8 mouse cellular contexts compared by ENCODE assay signal in the genomic region with DNA sequence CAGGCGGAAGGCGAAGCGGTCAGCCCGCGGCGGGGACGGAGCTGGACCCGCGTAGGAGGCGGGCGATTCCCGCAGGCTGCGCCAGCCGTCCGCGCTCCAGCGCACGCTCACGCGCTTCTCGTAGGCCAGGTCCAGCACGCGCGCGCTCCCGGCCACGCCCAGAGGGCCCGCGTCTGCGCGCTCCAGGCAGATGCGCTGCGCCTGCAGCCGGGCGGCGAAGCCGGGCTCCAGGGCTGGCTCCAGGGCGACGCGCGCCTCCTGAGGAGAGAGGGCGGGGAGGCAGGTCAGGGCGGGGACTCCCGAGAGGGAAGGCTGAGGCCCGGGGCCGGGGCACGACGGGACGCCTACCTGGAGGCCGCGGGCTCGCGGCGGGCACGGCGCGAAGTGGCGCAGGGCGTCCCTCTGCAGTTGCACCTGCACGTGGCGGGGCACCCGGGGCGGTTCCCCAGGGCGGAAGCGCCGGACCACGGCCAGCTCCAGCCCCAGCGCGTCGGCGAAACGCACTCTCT. TPM values are rescaled to one million over a fixed set of nuclear protein-coding genes. Genes with fewer than 3 reads are reported as not detected.
DNase-seq lines count a peak whose midpoint lies in the region; ATAC-seq and TF ChIP-seq lines count a peak whose summit lies in the region.

No protein-coding gene starts in this region.

- H3K27me3 ChIP-seq in hindbrain, postnatal 0 days (ENCODE audit: insufficient read depth, low read length), result no peaks in the 10 kb centered on the region

- peak overlapping the region; percentile 77 for H3K4me3 ChIP-seq in gastrocnemius, adult 2 months
- H3K4me3 ChIP-seq in hindbrain, postnatal 0 days (ENCODE audit: low read length), result peak overlapping the region; percentile 77

- intact Hi-C loops in gastrocnemius, adult 2 months (cut with DNase I), result no loop called here
- intact Hi-C loops in left cerebral cortex, postnatal 10 days (cut with DNase I), result no loop called here

- ATAC-seq in common myeloid progenitor, adult 5-6 weeks (replicated peaks; ENCODE audit: low read depth, poor library complexity, severe bottlenecking), result peak; percentile 75
- ATAC-seq in hindbrain, postnatal 0 days, result peak; percentile 90
- peak; percentile 81 for ATAC-seq in megakaryocyte progenitor cell, adult 5-6 weeks (replicated peaks; ENCODE audit: poor library complexity)

- peak; percentile 97 for DNase-seq in ZHBTc4 (ENCODE audit: low read depth, low spot score)
- peak; percentile 96 for DNase-seq in gastrocnemius, adult 2 months
- DNase-seq in hindbrain, postnatal 0 days (ENCODE audit: low spot score), result peak; percentile 97
- DNase-seq in left cerebral cortex, postnatal 10 days (ENCODE audit: extremely low spot score in 1 of 2, low spot score in 2 of 2), result peak; percentile 82 to 94
- peak; percentile 88 for DNase-seq in right cerebral cortex, postnatal 14 days
- peak; percentile 84 for DNase-seq in urinary bladder, postnatal 25 days (ENCODE audit: low spot score)

- peak overlapping the region; percentile 89 for H3K9ac ChIP-seq in hindbrain, postnatal 0 days (replicated peaks; ENCODE audit: low read length)

- no peaks in the 10 kb centered on the region for H3K36me3 ChIP-seq in hindbrain, postnatal 0 days (ENCODE audit: insufficient read depth, low read length)

- H3K4me2 ChIP-seq in hindbrain, postnatal 0 days (ENCODE audit: low read depth, low read length), result peak overlapping the region; percentile 94

- H3K4me1 ChIP-seq in hindbrain, postnatal 0 days (ENCODE audit: insufficient read depth, low read length), result no peaks in the 10 kb centered on the region; the same call in 1 of the 2 replicates

- peak overlapping the region; percentile 94 for H3K27ac ChIP-seq in gastrocnemius, adult 2 months
- peak overlapping the region; percentile 98 for H3K27ac ChIP-seq in hindbrain, postnatal 0 days

- no peak for TF ChIP-seq CTCF in gastrocnemius, adult 2 months (IDR thresholded peaks at IDR 0.05)
- TF ChIP-seq CTCF in hindbrain, postnatal 0 days (IDR thresholded peaks at IDR 0.05; ENCODE audit: low read depth), result no peak

- H3K9me3 ChIP-seq in hindbrain, postnatal 0 days (ENCODE audit: low read length), result no peaks in the 10 kb centered on the region

- 2% methylated on average over 43 of the region's 72 CpGs for WGBS in hindbrain, postnatal 0 days

RNA-seq across cellular contexts. Expression of a gene that starts 0.8 kb away (rescaled TPM):
- total RNA-seq in common myeloid progenitor, adult 5-6 weeks (2017), result 5.4 TPM in 1 of 2 replicates, not detected in the other
- 1 to 10 TPM; 2.6 to 3.5 TPM for total RNA-seq in gastrocnemius, adult 2 months (2021)
- total RNA-seq in hindbrain, postnatal 0 days (2014; rRNA removed), result 21.3 and 26.5 TPM in 2 replicates
- polyA plus RNA-seq in hindbrain, postnatal 0 days (2015; fragmentation: Nextera tagmentation; extraction: Ambion mirVana), result 4.0 and 5.1 TPM in 2 replicates
- 10 to 100 TPM; 26.9 to 28.4 TPM for total RNA-seq in left cerebral cortex, postnatal 10 days (2021)
- total RNA-seq in megakaryocyte progenitor cell, adult 5-6 weeks (2015), result 19.0 and 26.3 TPM in 2 replicates
- 2.8 and 5.0 TPM in 2 replicates for total RNA-seq in megakaryocyte progenitor cell, adult 5-6 weeks (2017)

RNA-seq across cellular contexts. Expression of a gene that starts 5.8 kb away (rescaled TPM):
- total RNA-seq in common myeloid progenitor, adult 5-6 weeks (2017), result 12.5 and 15.6 TPM in 2 replicates
- 1 to 10 TPM; 3.0 to 5.2 TPM for total RNA-seq in gastrocnemius, adult 2 months (2021)
- total RNA-seq in hindbrain, postnatal 0 days (2014; rRNA removed), result 7.8 and 9.6 TPM in 2 replicates
- polyA plus RNA-seq in hindbrain, postnatal 0 days (2015; fragmentation: Nextera tagmentation; extraction: Ambion mirVana), result 9.0 and 9.3 TPM in 2 replicates
- 10 to 100 TPM; 16.7 to 18.5 TPM for total RNA-seq in left cerebral cortex, postnatal 10 days (2021)
- total RNA-seq in megakaryocyte progenitor cell, adult 5-6 weeks (2015), result 9.6 and 20.5 TPM in 2 replicates
- total RNA-seq in megakaryocyte progenitor cell, adult 5-6 weeks (2017), result 10.0 and 15.0 TPM in 2 replicates

RNA-seq across cellular contexts. Expression of a gene that starts 6.6 kb away (rescaled TPM):
- total RNA-seq in common myeloid progenitor, adult 5-6 weeks (2017), result 7.8 and 10.3 TPM in 2 replicates
- 10 to 100 TPM; 23.1 to 26.8 TPM for total RNA-seq in gastrocnemius, adult 2 months (2021)
- total RNA-seq in hindbrain, postnatal 0 days (2014; rRNA removed), result 28.4 and 37.1 TPM in 2 replicates
- 4.3 and 4.6 TPM in 2 replicates for polyA plus RNA-seq in hindbrain, postnatal 0 days (2015; fragmentation: Nextera tagmentation; extraction: Ambion mirVana)
- 10 to 100 TPM; 83.0 to 84.4 TPM for total RNA-seq in left cerebral cortex, postnatal 10 days (2021)
- total RNA-seq in megakaryocyte progenitor cell, adult 5-6 weeks (2015), result 3.5 and 4.0 TPM in 2 replicates
- total RNA-seq in megakaryocyte progenitor cell, adult 5-6 weeks (2017), result 7.2 and 9.5 TPM in 2 replicates

RNA-seq across cellular contexts. Expression of a gene that starts 6.6 kb away (rescaled TPM):
- total RNA-seq in common myeloid progenitor, adult 5-6 weeks (2017), result 2.4 TPM in 1 of 2 replicates, not detected in the other
- total RNA-seq in gastrocnemius, adult 2 months (2021), result 1 to 10 TPM in 1 of 2 experiments, under 1 TPM in 1; 0.56 to 4.4 TPM
- 3.0 and 6.8 TPM in 2 replicates for total RNA-seq in hindbrain, postnatal 0 days (2014; rRNA removed)
- 1.3 and 1.9 TPM in 2 replicates for polyA plus RNA-seq in hindbrain, postnatal 0 days (2015; fragmentation: Nextera tagmentation; extraction: Ambion mirVana)
- total RNA-seq in left cerebral cortex, postnatal 10 days (2021), result 1 to 10 TPM in 1 of 2 experiments, not detected in 1; 1.9 TPM
- total RNA-seq in megakaryocyte progenitor cell, adult 5-6 weeks (2015), result not detected in 2 replicates
- 0.30 and 1.5 TPM in 2 replicates for total RNA-seq in megakaryocyte progenitor cell, adult 5-6 weeks (2017)

RNA-seq across cellular contexts. Expression of a gene that starts 15.7 kb away (rescaled TPM):
- total RNA-seq in common myeloid progenitor, adult 5-6 weeks (2017), result 466 and 493 TPM in 2 replicates
- 10 to 100 TPM; 52.5 to 63.3 TPM for total RNA-seq in gastrocnemius, adult 2 months (2021)
- 88.1 and 109 TPM in 2 replicates for total RNA-seq in hindbrain, postnatal 0 days (2014; rRNA removed)
- 145 and 154 TPM in 2 replicates for polyA plus RNA-seq in hindbrain, postnatal 0 days (2015; fragmentation: Nextera tagmentation; extraction: Ambion mirVana)
- 100 to 1,000 TPM; 272 to 278 TPM for total RNA-seq in left cerebral cortex, postnatal 10 days (2021)
- total RNA-seq in megakaryocyte progenitor cell, adult 5-6 weeks (2015), result 103 and 113 TPM in 2 replicates
- 320 and 416 TPM in 2 replicates for total RNA-seq in megakaryocyte progenitor cell, adult 5-6 weeks (2017)

Comparison
In these comparisons a context has a peak if more than half of its experiments do, and no peak if none do; other contexts are left out.
1. Peak in every context shown above with its lines: DNase-seq, ATAC-seq, H3K4me3 ChIP-seq and H3K27ac ChIP-seq.